Mouse (Mus musculus) bone marrow macrophage, adult 2 months (primary cell): ENCODE measurements around the gene Sprr2d. TPM values are rescaled to one million over a fixed set of nuclear protein-coding genes. Genes with fewer than 3 reads are reported as not detected.

Source experiments
- H3K27ac ChIP-seq: 2 replicates; pipeline ENCODE4 v1.5.1; 2012; ENCODE audit warnings: low read depth, low read length; ENCODE audit not compliant: insufficient read depth
- H3K4me1 ChIP-seq: 2 replicates; pipeline ENCODE4 v1.6.1; 2012; ENCODE audit warnings: low read length; ENCODE audit not compliant: control insufficient read depth, insufficient read depth
- H3K4me3 ChIP-seq: 2 replicates; pipeline ENCODE4 v1.5.1; 2012; ENCODE audit warnings: mild to moderate bottlenecking, low read length, moderate library complexity; ENCODE audit not compliant: insufficient read depth
- CTCF ChIP-seq: IDR thresholded peaks from 2 replicates; pipeline ENCODE4 v1.5.1; 2012; ENCODE audit warnings: low read depth, mild to moderate bottlenecking, low read length, moderate library complexity
- POLR2A ChIP-seq: IDR thresholded peaks from 2 replicates; pipeline ENCODE4 v1.6.1; 2012; ENCODE audit warnings: mild to moderate bottlenecking, low read depth, low read length, borderline replicate concordance
- polyA plus RNA-seq: library from polyadenylated mRNA; stranded (reverse); fragments of >200 nt; gene quantifications from 2 replicates; pipeline ENCODE4 v1.2.4, GENCODE M21; 2012; ENCODE audit not compliant: missing spikeins, insufficient read depth, insufficient read length

Gene Sprr2d
- polyA plus RNA-seq: not detected in 2 replicates

DNA sequence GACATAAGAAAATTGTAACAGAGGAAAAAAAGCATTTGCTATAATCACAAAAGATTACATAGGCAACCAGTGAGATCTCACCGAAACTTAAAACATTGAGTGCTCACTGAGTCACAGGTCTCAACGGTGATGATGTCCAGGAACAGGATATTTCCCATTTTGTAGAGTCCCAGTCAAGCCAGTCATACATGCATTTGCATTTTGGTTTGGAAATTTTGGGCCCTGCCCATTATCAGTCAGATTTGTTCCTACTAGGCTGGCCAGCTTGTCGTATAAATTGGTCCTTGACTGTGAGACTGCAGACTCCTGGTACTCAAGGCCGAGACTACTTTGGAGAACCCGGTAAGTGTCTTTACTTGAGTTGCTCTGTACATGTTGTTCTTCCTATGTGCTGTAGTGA lies at the start of gene Sprr2d:
Sprr2d (plus strand) TSS at position 301 of the 400 bp plus-strand sequence.
- no peak within 1 kb of the TSS for H3K27ac ChIP-seq
- H3K4me3 ChIP-seq: no peak within 1 kb of the TSS
- TF ChIP-seq CTCF (no peak), POLR2A (no peak)
- H3K4me1 ChIP-seq: no peaks in the 10 kb centered on the region

DNA sequence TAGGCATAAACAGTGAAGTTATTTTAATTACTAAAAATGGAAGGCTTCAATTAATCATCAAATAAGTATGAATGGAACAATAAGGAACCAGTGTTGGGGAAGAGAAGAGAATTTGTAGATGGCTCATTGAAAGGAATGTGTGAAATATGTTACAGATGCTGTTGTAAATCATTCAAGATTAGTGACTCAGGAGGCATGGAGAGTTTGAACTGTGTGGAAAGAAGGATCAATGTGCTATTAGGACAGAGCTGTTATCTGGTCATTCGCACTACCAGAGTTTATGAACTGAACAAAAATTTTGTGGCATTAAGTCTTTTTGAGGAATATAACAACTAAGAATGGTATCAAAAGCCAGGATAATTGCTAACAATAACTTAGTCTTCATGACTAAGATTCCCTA lies 31.5 kb upstream of the Sprr2d start:
- Histone ChIP-seq H3K27ac (no peak overlapping the region), H3K4me1 (no peaks in the 10 kb centered on the region), H3K4me3 (no peak overlapping the region)
- no peak for TF ChIP-seq CTCF
- no peak for TF ChIP-seq POLR2A

GRCm38 (mm10) chr3:92316320-92316719 lies 22.6 kb upstream of the Sprr2d start, which contains the start of gene Sprr2b:
TSS of gene Sprr2b (plus strand) at chr3:92316620.
- Histone ChIP-seq H3K27ac (no peak within 1 kb of the TSS), H3K4me1 (no peaks in the 10 kb centered on the region), H3K4me3 (no peak within 1 kb of the TSS)
- TF ChIP-seq POLR2A: no peak
- no peak for TF ChIP-seq CTCF

DNA sequence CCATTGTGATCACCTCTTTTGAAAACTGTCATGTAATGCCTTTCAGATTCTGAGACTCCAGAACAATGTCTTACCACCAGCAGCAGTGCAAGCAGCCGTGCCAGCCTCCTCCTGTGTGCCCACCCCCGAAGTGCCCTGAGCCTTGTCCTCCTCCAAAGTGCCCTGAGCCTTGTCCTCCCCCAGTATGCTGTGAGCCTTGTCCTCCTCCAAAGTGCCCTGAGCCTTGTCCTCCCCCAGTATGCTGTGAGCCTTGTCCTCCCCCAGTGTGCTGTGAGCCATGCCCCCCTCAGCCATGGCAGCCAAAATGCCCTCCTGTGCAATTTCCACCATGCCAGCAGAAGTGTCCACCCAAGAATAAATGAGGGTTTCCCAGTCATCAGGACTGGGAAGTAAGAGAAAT lies 21.6 kb upstream of the Sprr2d start:
- H3K4me3 ChIP-seq: no peak overlapping the region
- no peaks in the 10 kb centered on the region for H3K4me1 ChIP-seq
- no peak overlapping the region for H3K27ac ChIP-seq
- TF ChIP-seq POLR2A: no peak
- TF ChIP-seq CTCF: no peak

DNA sequence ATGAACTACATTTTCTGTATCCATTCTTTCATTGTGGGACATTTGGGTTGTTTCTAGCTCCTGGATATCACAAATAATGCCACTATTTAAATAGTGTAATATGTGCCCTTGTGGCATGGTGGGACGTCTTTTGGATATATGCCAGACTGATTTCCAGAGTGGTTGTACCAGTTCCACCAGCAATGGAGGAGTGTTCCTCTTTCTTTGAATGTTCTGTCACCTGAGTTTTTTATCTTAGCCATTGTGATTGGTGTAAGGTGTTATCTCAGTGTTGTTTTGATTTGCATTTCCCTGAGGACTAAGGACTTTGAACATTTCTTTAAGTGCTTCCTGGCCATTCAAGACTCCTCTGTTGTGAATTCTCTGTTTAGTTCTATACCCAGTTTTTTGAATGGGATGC lies 2.7 kb upstream of the Sprr2d start:
- TF ChIP-seq CTCF (no peak), POLR2A (no peak)
- Histone ChIP-seq H3K27ac (no peak overlapping the region), H3K4me3 (no peak overlapping the region), H3K4me1 (no peaks in the 10 kb centered on the region)

DNA sequence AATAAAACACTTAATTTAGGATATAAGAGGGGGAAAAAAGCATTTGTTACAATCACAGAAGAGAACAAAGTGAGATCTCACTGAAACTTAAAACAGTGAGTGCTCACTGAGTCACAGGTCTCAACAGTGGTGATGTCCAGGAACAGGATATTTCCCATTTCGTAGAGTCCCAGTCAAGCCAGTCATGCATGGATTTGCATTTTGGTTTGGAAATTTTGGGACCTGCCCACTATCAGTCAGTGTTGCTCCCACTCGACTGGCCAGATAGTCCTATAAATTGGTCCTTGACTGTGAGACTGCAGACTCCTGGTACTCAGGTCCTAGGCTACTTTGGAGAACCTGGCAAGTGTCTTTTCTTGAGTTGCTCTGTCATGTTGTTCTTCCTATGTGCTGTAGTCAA lies 12.9 kb downstream of the Sprr2d start, which contains the start of gene Sprr2e:
Sprr2e (plus strand) TSS at position 301 of the 400 bp plus-strand sequence.
- Histone ChIP-seq H3K27ac (no peak within 1 kb of the TSS), H3K4me3 (no peak within 1 kb of the TSS), H3K4me1 (no peaks in the 10 kb centered on the region)
- TF ChIP-seq CTCF (no peak), POLR2A (no peak)

DNA sequence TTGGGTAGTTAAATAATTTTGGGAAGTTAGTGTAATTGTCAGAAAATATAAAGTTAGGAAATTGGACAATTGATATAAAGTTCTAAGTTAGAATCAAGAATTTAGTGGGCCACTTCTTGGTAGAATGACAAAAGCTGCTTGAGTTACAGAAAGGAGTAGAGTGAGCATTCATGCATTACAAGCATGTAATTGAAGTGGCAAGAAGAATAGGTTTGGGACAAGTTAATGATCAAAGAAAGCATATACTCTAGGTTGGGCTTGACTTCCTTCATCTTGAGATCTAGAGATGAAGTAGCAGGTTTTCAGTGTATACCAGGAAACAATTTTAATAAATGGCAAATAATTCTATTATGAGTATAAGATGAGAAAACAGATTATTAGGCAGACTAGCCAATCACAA lies 22.7 kb downstream of the Sprr2d start:
- Histone ChIP-seq H3K27ac (no peak overlapping the region), H3K4me3 (no peak overlapping the region), H3K4me1 (no peaks in the 10 kb centered on the region)
- no peak for TF ChIP-seq POLR2A
- no peak for TF ChIP-seq CTCF

DNA sequence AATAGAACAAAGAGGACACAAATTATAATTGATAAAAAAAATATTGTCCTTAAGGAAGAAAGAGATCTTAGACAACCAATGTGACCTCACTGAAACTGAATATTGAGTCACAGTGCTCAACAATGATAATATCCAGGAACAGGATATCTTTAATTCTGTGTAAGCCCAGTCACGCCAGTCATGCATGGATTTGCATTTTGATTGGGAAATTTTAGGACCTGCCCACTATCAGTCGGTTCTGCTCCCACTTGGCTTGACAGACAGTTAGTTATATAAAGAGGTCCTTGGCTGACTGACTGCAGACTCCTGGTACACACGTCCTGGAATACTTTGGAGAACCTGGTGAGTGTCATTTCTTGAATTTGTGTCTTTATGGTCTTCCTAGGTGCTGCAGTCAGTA lies 25.9 kb downstream of the Sprr2d start, which contains the start of gene Sprr2f:
Sprr2f (plus strand) TSS at position 301 of the 400 bp plus-strand sequence.
- H3K27ac ChIP-seq: no peak within 1 kb of the TSS
- TF ChIP-seq CTCF (no peak), POLR2A (no peak)
- H3K4me1 ChIP-seq: no peaks in the 10 kb centered on the region
- no peak within 1 kb of the TSS for H3K4me3 ChIP-seq

GRCm38 (mm10) chr3:92373613-92374012 lies 34.7 kb downstream of the Sprr2d start:
- no peak overlapping the region for H3K27ac ChIP-seq
- TF ChIP-seq POLR2A (no peak), CTCF (no peak)
- H3K4me1 ChIP-seq: no peaks in the 10 kb centered on the region
- no peak overlapping the region for H3K4me3 ChIP-seq

DNA sequence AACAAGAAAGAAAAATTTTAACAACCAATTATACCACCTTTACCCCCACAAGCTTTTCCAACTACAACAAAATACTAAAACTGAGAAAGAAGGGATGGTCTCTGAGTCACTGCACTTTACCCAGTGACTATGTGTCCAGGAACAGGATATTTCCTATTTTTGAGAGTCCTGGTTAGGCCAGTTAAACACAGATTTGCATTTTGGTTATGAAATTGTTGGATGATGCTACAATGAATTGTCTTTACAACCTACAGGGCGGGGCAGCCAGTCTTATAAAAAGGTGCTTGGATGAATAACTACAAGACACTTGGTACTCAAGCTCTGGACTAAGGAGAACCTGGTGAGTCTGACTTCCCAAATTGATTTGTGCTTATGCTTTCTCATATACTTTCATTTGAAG lies 46.4 kb downstream of the Sprr2d start, which contains the start of gene Sprr2h:
Sprr2h (plus strand) TSS at position 301 of the 400 bp plus-strand sequence.
- no peak for TF ChIP-seq CTCF
- TF ChIP-seq POLR2A: no peak
- no peak within 1 kb of the TSS for H3K27ac ChIP-seq
- no peaks in the 10 kb centered on the region for H3K4me1 ChIP-seq
- no peak within 1 kb of the TSS for H3K4me3 ChIP-seq

Other genes with a start within 250 kb of the Sprr2d start
- not detected in 2 replicates for gene Prr9, start 215.2 kb upstream of the Sprr2d start, polyA plus RNA-seq
- not detected in 2 replicates for gene Lelp1, start 196.4 kb upstream of the Sprr2d start, polyA plus RNA-seq
- gene Sprr2a1, start 123.3 kb upstream of the Sprr2d start, polyA plus RNA-seq: not detected in 2 replicates
- not detected in 2 replicates for gene Sprr2a2, start 123.2 kb upstream of the Sprr2d start, polyA plus RNA-seq
- gene Sprr2a3, start 53.7 kb upstream of the Sprr2d start, polyA plus RNA-seq: not detected in 2 replicates
- gene Sprr2b, start 22.5 kb upstream of the Sprr2d start, polyA plus RNA-seq: not detected in 2 replicates
- gene Sprr2e, start 13.0 kb downstream of the Sprr2d start, polyA plus RNA-seq: not detected in 2 replicates
- gene Sprr2f, start 26.0 kb downstream of the Sprr2d start, polyA plus RNA-seq: not detected in 2 replicates
- not detected in 2 replicates for gene Sprr2h, start 46.5 kb downstream of the Sprr2d start, polyA plus RNA-seq
- not detected in 2 replicates for gene Sprr2i, start 68.9 kb downstream of the Sprr2d start, polyA plus RNA-seq
- not detected in 2 replicates for gene Sprr2j-ps, start 78.9 kb downstream of the Sprr2d start, polyA plus RNA-seq
- gene Gm9774, start 90.3 kb downstream of the Sprr2d start, polyA plus RNA-seq: 4.2 and 17.1 TPM in 2 replicates
- gene Sprr2k, start 93.4 kb downstream of the Sprr2d start, polyA plus RNA-seq: not detected in 2 replicates
- gene Sprr1b, start 99.6 kb downstream of the Sprr2d start, polyA plus RNA-seq: not detected in 2 replicates
- not detected in 2 replicates for gene Sprr3, start 119.6 kb downstream of the Sprr2d start, polyA plus RNA-seq
- not detected in 2 replicates for gene Sprr1a, start 146.8 kb downstream of the Sprr2d start, polyA plus RNA-seq
- not detected in 2 replicates for gene Sprr4, start 161.4 kb downstream of the Sprr2d start, polyA plus RNA-seq
- not detected in 2 replicates for gene 2310046K23Rik, start 195.4 kb downstream of the Sprr2d start, polyA plus RNA-seq
- gene Ivl, start 234.6 kb downstream of the Sprr2d start, polyA plus RNA-seq: not detected in 2 replicates
- gene Smcp, start 249.9 kb downstream of the Sprr2d start, polyA plus RNA-seq: not detected in 2 replicates